Comparison of ENCODE assay signal across 8 mouse cellular contexts in the genomic region with DNA sequence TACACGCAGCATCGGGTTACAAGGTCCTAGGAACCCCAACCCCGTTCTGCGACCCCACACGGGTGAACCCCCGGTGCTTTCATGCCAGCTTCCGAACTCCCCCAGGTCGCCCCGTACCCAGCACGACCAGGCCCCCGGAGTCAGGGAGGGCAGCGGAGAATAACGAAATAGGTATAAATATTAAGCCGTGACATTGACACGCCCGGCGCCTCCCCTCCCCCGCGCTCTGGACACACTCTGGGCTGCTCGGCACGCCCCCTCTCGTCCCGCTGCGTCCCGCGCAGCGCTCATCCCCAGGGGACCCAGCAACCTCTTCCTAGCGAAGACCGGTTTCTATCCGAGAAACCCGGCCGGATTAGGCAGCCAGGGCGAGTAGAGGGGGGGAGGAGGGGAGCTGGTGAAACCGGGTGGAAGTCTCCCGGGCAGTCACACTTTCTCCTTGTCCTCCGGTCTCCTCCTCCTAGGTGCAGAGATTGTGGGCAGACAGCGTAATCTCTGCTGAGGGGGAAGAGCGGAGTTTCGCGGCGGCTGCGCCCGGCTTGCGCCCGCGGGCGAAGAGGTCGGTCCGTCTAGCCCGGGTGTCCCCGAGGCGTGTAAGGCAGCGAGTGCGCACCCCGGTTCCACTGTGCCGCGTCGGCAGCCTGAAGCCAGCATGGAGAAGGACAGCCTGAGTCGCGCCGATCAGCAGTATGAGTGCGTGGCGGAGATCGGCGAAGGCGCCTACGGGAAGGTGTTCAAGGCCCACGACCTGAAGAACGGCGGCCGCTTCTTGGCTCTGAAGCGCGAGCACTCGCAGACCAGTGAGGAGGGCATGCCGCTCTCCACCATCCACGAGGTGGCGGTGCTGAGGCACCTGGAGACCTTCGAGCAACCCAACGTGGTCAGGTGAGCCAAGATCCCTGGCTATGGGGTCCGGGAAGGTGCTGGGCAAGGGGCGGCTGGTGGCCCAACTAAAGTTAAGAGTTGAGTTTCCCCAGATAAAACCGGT.
DNase-seq lines count a peak whose midpoint lies in the region; ATAC-seq and TF ChIP-seq lines count a peak whose summit lies in the region.

No protein-coding gene starts in this region.

- H3K4me3 ChIP-seq in bone marrow, adult 2 months (replicated peaks; ENCODE audit: control insufficient read depth, low read depth, low read length) = no peak overlapping the region
- H3K4me3 ChIP-seq in embryonic fibroblast, embryonic 13.5 days (ENCODE audit: insufficient read depth, low read length) = peak overlapping the region; percentile 63
- H3K4me3 ChIP-seq in midbrain, embryonic 14.5 days (replicated peaks; ENCODE audit: low read depth, low read length) = peak overlapping the region; percentile 45

- peaks cover 30% of the 10 kb centered on the region for H3K27me3 ChIP-seq in midbrain, embryonic 14.5 days (ENCODE audit: control insufficient read depth, insufficient read depth, low read length)

- no peaks in the 10 kb centered on the region for H3K36me3 ChIP-seq in midbrain, embryonic 14.5 days (ENCODE audit: control insufficient read depth, insufficient read depth, low read length)

- DNase-seq in adrenal gland, adult (ENCODE audit: inconsistent age in 2 of 2, low spot score in 1 of 2) = peak; percentile 26 to 72
- no peak for DNase-seq in adrenal gland, adult 8-10 months
- DNase-seq in induced T-regulatory cell, adult 2 months (ENCODE audit: low read depth) = peak; percentile 6
- DNase-seq in liver = peak; percentile 36
- DNase-seq in midbrain, embryonic 14.5 days = peak; percentile 66
- peak; percentile 5 for DNase-seq in testis, postnatal 14 days (ENCODE audit: low spot score)

- peak; percentile 74 for ATAC-seq in midbrain, embryonic 14.5 days (ENCODE audit: low FRiP score, low TSS enrichment)

- H3K4me2 ChIP-seq in midbrain, embryonic 14.5 days (ENCODE audit: low read length) = peak overlapping the region; percentile 85

- WGBS in bone marrow, adult 2 months = 2% methylated on average over 82 of the region's 82 CpGs
- 1% methylated on average over 82 of the region's 82 CpGs for WGBS in midbrain, embryonic 14.5 days

- no peak for TF ChIP-seq POLR2A in bone marrow, adult 2 months (IDR thresholded peaks at IDR 0.05; ENCODE audit: borderline replicate concordance, control insufficient read depth, low read depth, low read length)
- TF ChIP-seq POLR2A in embryonic fibroblast, embryonic 13.5 days (IDR thresholded peaks at IDR 0.05; ENCODE audit: low read depth, low read length) = no peak

- 0 out of 2 replicates have a peak, but pooled peaks have one; percentile 33 for TF ChIP-seq CTCF in bone marrow, adult 2 months (IDR thresholded peaks at IDR 0.05; ENCODE audit: control insufficient read depth, insufficient read depth, low read length)
- peak; percentile 82; the same call in 1 of the 2 replicates for TF ChIP-seq CTCF in embryonic fibroblast, embryonic 13.5 days (IDR thresholded peaks at IDR 0.05; ENCODE audit: borderline replicate concordance, insufficient read depth, low read length)

- peak overlapping the region; percentile 36 for H3K9ac ChIP-seq in midbrain, embryonic 14.5 days (replicated peaks; ENCODE audit: low read length)

- H3K27ac ChIP-seq in bone marrow, adult 2 months (ENCODE audit: control insufficient read depth, insufficient read depth, low read depth, low read length, poor library complexity) = no peak overlapping the region
- no peak overlapping the region for H3K27ac ChIP-seq in embryonic fibroblast, embryonic 13.5 days (ENCODE audit: insufficient read depth, low read length)
- no peak overlapping the region for H3K27ac ChIP-seq in midbrain, embryonic 14.5 days (replicated peaks; ENCODE audit: low read depth, low read length)

- H3K4me1 ChIP-seq in bone marrow, adult 2 months (ENCODE audit: control insufficient read depth, insufficient read depth, low read length) = no peaks in the 10 kb centered on the region; the same call in 1 of the 2 replicates
- H3K4me1 ChIP-seq in embryonic fibroblast, embryonic 13.5 days (ENCODE audit: control insufficient read depth, insufficient read depth, low read length) = no peaks in the 10 kb centered on the region
- H3K4me1 ChIP-seq in midbrain, embryonic 14.5 days (ENCODE audit: control insufficient read depth, insufficient read depth, low read length) = peaks cover 10% of the 10 kb centered on the region; the same call in 1 of the 2 replicates

- no peaks in the 10 kb centered on the region for H3K9me3 ChIP-seq in midbrain, embryonic 14.5 days (ENCODE audit: control insufficient read depth, low read length)
